Mouse (Mus musculus) spleen, embryonic (tissue): ENCODE measurements around the gene Dio1.

Experiments
- CTCF ChIA-PET: fragments of 350-600 bp; sonication (Branson Sonifier 250); formaldehyde crosslinking; loops from one replicate; lab custom pipeline; 2022; lab: Charles Lee

Gene Dio1

DNA sequence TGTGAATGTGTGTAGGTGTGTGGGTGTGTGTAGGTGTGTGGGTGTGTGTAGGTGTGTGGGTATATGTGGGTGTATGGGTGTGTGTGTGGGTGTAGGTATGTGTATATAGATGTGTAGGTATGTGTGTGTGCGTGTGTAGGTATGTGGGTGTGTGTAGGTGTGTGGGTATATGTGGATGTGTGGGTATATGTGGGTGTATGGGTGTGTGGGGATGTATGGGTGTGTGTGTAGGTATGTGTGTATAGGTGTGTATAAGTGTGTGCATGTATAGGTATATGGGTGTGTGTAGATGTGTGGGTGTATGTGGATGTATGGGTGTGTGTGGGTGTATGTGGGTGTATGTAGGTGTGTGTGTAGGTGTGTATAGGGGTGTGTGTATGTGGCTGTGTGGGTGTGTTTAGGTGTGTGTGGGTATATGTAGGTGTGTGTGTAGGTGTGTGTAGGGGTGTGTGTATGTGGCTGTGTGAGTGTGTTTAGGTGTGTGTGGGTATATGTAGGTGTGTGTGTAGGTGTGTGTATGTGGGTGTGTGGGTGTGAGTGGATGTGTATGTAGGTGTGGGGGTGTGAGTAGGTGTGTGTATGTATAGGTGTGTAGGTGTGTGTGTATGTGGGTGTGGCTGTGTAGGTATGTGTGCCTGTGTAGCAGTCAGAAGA, 5.9 kb downstream of the Dio1 start:
- CTCF ChIA-PET = no interaction called here

DNA sequence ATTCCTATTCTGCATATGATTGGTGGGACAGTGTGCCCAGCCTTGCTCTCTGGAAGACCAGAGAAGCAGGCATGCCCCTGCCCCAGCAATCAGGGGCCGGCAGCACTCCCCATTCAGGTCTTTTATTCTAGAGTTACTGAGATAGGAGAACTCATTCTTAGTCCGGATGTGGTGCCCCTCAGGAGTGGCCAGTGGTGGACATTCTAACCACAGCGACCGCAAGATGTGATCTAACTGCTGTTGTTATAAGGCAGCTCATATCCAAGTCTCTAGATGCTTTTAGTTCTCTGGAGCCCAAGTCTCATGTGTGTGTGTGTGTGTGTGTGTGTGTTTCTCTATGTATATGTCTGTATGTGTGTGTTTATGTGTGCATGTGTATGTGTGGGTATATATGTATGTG, 6.6 kb downstream of the Dio1 start:
- CTCF ChIA-PET = no interaction called here

DNA sequence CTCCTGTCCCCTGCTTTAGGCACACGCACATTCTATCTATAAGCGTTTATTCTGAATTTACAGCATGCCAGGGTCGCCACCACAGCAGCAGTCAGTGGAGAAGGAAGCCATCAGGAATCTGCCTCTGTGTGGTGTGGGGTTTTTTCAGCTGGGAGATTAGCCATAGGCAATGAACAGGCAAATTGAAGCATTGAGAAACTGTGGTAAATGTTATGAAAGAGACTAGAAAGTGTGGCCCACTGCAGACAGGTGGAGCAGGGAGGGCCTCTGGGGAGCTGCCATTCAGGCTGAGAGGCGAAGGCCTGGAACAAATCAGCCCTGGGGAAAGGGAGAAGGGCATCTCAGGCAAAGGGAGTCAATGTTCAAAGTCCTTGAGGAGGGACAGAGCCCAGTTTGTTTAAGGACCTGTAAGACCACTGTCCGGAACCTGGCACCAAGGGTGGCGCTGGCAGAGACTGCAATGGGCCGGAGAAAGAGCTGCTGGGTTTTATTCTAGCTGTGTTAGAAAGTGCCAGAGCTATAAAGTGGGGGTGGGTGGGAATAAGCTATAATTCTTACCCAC, 7.1 kb downstream of the Dio1 start:
- CTCF ChIA-PET = no interaction called here

DNA sequence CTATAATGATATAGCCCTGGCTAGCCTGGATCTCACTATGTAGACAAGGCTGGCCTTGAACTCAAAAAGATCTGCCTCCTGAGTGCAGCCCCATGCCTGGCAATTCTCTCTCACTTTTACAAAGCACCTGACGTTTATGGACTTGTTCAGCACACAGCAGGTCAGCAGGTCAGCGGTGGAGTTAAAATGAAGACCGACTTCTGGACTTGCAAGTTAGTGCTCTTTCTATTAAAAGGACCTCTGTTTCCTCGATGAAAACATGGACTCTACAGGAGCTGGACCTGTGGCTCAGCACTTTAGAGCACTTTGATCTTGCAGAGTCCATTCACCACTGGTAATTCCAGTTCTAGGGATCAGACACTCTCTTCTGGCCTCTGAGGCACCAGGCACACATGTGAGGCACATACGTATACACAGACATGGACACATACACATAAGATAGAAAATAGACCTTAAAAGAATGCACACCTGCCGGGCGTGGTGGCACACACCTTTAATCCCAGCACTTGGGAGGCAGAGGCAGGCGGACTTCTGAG, 8.8 kb downstream of the Dio1 start:
- CTCF ChIA-PET = interaction anchor here (0.6 kb wide), 1 partner anchor 49 kb away, joined by 5 read pairs; no protein-coding TSS in a partner anchor

DNA sequence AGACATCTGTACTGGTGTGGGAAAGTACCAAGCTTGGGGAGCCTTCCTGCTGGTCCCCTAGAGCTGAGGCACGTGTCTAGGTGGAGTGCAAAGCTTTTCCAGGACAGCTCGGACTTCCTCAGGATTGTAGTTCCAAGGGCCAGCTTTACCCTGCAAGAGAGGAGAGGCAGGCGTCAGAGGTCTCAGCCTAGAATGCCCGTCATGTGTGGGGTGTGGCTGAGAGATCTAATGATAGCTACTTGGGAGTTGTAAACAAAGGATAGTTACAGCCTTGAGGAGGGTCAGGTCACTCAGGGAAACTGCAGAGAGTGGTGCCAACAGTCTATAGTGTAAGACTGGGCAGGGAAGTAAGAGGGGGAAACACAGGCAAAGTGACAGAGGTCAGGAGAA, 14.7 kb downstream of the Dio1 start:
- CTCF ChIA-PET = no interaction called here

DNA sequence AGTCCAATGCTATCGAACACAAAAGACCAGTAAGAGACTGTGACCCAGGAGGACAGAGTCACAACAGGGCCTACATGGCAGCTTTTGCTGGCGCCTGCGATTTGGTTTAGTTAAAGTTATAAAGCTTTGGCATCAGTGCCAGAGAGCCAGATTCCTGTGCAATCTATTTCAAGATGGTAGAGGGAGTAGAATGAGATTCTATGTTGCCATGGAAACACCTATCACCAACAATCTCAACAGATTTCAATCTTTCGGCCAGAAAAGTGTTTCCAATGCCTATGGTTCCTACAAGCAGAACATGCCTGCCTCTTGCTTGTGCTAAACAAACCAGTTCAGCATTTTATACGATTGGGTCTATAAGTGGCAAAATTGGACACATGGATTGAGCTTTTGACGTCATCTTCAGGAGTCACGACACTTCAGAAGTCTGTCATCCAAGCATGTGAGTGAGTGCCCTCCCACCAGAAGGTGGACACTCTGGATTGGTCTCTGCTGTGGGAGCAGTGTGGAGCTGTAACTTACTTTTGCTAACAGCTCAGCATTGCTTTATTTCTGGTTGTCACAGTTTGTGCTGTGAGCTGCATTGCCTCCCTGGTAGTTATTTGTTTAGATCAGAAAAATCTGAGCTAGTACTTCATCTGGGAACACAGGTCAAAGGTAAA, 15.2 kb downstream of the Dio1 start:
- CTCF ChIA-PET = no interaction called here

DNA sequence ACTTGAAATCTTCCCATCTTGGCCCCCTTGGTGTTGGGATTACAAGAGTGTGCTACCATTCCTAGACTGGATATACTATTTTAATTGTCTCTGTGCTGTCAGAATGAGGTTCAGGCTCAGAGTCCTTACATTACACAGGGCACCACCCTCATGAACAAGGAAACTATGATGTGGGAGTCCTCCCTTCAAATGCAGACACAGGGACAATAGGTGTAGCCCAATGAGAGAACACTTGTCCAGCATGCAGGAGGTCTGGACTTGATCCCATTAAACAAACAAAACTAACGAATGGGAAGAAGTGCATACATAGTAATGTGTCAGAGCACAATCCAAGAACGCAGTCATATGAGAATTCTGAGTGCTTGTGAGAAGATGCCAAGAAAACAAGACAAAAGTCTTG, 19.5 kb downstream of the Dio1 start:
- CTCF ChIA-PET = no interaction called here

DNA sequence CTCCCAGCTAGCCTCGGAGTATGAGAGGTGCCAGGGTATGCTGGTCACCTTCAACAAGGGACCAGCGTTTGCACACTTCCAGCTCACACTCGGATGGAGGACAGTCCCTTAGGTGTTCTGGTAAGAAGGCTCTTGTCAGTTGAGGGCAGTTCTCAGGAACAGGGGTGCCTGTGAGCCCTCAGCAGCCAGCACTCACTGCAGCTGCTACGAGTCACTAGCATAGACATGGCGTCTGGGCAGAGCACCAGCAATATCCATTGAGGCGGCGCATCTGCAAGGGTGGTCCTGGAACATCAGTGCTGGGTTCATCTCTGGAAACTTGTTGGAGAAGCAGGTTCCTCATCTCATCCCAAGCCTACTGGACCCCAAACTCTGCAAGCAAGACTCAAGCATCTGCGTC, 20.6 kb downstream of the Dio1 start:
- CTCF ChIA-PET = no interaction called here

DNA sequence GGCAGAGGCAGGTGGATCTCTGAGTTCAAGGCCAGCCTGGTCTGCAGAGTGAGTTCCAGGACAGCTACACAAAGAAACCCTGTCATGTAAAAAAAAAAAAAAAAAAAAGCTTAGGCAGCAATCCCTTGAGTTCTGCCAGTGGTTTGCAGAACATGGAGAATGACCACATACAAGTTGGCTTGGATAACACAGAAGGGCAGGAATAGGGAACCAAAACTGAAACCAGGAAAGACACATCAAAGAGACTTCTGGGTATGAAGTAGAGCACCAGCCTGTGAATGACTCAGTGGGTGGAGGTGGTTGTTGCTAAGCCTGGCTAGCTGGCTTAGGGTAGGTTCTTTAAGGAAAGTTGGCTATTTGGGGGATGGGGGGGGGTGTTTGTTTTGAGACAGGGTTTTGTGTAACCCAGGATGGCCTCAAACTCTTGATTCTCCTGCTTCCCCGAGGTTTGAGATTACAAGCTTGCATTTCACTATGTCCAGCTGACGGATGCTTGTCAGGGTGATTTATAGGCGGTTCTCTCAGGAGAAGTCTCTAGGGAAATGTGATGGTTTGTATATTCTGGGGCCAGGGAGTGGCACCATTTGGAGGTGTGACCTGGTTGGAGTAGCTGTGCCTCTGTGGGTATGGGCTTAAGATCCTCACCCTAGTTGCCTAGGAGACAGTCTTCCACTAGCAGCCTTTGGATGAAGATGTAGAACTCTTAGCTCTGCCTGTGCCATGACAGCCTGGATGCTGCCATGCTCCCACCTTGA, 21.3 kb downstream of the Dio1 start:
- CTCF ChIA-PET = interaction anchor here (0.7 kb wide), 1 partner anchor 67 kb away, joined by 10 read pairs; no protein-coding TSS in a partner anchor

DNA sequence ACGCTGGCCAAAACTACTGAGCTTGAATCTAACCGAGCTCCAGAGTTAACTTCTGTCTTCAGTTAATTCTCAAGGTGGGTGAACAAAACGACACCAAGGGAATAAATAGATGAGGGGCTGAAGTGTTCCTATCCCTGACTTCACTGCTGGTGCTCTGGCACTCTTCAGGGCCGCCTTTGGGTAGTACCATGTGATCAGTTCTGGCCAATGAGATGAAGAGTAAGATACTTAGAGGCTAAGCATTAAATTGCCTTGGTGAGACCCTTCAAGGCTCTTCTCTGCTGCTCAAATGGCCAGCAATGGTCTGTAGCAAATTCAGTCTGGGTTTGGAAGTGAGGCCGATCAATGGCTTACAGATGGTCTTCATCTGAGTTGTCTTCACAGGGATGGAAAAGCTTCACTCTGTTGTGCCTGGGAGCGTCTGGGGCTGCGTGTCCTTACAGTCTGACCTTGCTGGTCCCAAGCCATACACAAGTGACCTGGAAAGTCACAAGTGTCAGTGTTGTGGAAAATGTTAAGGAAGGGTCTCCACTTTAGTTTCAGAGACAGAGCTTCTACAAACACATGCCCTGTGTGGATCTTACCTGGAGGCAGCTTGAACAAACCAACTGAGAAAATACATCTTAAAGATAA, 26.0 kb downstream of the Dio1 start:
- CTCF ChIA-PET = no interaction called here

DNA sequence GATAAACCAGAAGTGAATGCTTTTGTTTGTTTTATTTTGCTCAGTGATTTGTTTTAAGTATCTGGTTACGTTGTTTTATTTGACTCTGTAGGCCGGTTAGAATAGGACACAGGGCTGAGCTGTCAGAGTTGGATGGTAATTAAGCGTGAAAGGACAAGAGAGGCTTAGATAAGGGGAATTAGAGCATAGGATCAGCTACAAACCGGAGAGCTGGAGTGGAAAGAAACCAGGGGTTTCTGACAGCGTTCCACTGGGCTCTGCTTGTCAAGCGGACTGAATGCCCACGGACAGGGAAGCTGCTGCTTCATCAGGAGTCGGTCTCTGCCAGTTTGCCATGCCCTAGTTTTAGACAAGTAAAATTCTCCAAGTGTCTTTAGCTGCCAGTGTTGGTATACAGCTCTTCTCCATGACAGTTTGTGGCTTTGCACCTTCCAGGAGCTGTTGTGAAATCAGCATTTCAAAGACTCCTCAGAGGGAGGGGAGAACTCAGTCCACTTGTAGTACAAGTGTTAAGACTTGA, 28.7 kb downstream of the Dio1 start:
- CTCF ChIA-PET = no interaction called here

DNA sequence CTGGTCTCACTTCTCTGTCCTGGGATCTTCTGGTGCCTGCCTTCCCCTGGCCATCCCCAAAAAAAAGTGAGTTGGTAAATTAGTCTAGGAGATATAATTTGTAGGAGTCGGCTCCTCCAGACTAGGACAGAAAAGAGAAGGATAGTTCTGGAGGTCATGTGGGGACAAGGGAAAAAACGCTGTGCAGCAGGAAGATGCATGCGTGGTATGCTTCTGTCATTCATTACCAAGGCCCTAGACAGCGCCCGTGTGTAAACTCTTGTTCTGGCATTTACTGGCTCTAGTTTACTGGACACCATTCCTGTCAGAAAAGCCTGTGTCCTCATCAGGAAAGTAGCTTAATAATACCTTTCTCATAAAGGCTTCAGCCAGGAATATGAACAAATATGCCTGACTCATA, 32.5 kb downstream of the Dio1 start:
- CTCF ChIA-PET = no interaction called here

DNA sequence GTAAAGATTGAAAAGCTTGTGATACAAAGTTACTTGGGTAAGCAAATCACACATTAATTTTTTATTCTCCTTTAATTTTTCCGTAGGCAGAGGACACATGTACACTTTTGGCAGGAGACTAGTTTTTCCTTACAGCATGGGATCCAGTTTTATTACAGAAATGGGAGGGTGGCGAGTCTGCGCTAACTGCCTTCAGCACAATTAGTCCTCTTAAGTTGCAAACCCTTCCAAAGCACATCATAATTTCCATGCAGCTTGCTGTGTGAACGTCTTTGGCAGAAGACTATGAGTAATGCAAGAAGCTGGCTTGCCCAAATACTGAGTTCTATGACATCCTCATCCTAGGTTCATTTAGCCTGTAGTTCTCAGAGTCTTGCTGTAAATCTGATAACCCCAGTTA, 33.3 kb downstream of the Dio1 start:
- CTCF ChIA-PET = no interaction called here

DNA sequence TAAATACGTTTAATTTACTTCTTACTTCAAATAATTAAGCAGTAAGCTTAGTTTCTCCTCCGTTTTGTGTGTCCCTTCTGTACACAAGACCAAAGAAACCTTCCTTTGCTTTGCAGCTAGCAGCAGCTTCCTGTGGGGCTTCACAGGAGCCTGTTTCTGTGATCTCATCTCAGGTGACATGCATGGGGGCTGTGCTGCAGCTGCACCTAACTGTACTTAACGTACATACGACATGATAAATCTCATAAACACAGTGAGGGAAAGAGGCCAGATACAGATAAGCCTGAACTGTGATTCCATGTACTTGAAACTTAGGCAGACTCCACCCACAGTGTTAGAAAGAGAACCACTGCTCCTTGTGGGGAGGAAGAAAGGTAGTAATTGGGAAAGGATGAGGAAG, 47.0 kb downstream of the Dio1 start:
- CTCF ChIA-PET = interaction anchor here (0.6 kb wide), 1 partner anchor 552 kb away, joined by 3 read pairs; no protein-coding TSS in a partner anchor

DNA sequence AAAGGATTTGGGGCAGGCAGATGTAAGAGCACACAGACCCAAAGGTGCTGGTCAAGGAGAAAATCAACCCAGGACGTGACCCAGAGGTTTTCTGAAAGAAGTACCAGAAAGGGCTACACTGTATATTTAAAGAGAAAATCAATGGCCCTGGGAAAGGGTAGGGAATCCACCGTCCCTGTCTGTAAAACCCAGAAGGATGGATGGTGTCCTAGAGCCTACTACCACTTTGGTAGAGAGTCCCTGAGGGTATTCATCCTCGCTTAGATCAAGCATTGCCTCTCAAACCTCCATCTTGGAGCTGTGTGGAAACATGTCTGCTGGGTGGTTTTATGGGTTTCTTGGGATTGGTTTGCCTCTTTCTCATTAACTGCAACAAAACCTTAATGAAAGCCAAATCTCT, 52.6 kb downstream of the Dio1 start:
- CTCF ChIA-PET = no interaction called here

DNA sequence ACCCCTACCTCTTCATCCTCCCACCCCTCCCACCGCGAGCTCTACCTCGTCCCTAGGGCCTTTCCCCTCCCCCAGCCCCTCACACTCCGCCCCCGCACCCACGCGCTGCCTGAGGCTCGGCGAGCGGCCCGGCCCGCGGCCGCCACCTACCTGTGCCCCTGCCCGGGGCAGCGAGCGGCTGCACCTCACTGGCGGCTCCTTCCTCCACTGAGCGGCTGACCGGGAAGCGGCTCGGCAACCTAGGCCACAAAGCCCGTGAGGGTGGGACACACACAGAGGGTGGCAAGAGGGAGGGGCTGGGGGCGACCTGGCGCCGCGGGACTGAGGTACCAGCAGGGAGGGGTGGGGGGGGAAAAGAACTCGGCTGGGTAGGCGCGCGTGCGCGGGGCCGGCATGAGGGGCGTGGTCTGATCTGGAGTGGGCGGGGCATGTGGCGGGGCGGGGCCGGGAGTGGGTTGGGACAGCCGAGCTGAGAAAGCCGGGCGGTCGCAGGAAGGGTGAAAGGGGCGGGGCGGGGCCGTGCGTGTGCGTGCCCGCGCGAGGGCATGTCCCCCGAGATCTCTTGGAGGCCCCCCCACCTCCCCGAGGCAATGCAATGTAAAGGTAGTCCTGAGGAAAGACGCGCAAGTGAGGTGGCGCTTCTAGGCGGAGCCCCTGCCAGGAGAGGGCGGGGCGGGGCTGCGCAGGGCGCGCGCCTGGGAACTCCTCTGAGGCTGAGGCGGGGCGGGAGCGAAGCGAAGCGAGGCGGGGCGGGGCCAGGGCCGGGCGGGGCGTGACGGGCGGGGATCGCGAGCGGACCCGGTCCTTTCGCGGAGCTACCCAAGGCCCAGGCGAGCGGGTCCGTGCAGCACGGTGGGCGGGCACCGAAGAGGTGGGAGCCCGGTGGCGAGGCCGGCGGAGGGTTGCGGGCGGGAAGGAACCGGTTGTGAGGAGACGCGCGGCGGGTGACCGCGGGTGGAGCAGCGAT, 53.6 kb downstream of the Dio1 start, which contains the start of the genes Lrrc42 and Hspb11:
TSS of gene Lrrc42 (minus strand) at position 408 of the 967 bp plus-strand sequence.
TSS of gene Hspb11 (plus strand) at position 469 of the 967 bp plus-strand sequence.
- CTCF ChIA-PET = interaction anchor here (0.7 kb wide), 1 partner anchor 1808 kb away, joined by 5 read pairs; no protein-coding TSS in a partner anchor

DNA sequence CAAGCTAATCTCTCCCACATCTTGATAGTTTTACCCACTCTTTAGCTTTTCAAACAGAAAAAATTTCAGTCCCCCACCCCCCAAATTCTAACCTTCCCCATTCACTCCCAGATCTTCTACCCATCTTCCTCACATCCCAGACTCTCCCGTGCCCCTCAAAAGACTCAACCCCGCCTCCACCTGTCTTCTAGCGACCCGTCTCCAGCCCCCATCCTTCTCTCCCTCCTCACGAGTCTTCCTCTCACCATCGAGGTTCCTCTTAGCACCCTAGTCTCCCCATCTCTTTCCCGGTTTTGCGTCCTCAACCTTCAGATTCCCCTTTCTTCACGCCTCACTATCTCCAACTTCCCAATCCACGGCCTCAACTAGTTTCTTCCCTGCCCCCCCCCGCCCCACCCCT, 54.4 kb downstream of the Dio1 start:
- CTCF ChIA-PET = interaction anchor here (0.7 kb wide), 2 partner anchors 201 to 1809 kb away, joined by 5 to 6 read pairs; no protein-coding TSS in a partner anchor

DNA sequence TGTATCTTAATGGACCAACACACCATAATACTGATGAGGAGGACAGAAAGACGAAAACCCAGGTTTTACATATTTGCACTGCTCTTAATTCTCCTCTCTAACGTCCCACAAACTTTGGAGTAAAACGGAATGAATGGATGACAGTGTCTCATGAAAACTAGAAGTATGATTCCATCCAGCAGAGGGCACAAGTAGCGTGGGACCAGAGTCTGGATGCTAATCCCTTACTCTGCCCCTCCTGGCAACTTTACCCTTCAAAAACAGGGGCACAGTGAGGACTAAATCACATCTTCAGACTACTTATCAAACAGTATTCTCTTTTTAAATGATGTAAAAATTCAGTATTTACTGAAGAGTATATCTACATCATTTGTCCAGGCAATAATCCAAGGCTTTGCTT, 56.5 kb downstream of the Dio1 start:
- CTCF ChIA-PET = interaction anchor here (0.7 kb wide), 2 partner anchors 517 to 915 kb away, joined by 3 to 6 read pairs; no protein-coding TSS in a partner anchor

DNA sequence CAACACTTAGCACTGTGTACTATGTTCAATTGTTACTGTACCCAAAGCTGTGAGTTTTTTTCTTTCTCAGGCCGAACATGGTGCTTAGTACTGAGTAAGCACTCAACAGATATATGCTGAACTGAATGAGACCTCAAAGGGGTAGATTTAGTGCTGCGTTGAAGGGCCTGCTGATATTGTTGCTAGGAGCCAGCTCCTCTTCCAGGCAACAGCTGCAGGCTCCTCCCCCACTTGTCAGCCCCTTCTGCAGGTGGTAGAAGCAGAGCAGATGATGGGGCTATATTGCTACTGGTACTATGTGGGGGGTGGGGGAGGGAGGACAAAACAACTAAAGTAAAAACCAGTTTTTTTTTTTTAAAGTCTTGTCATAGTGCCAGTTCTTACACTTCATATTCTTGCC, 57.5 kb downstream of the Dio1 start:
- CTCF ChIA-PET = interaction anchor here (0.7 to 1.2 kb wide), 3 partner anchors 12 to 100 kb away, joined by 4 to 5 read pairs (median 5); no protein-coding TSS in a partner anchor

DNA sequence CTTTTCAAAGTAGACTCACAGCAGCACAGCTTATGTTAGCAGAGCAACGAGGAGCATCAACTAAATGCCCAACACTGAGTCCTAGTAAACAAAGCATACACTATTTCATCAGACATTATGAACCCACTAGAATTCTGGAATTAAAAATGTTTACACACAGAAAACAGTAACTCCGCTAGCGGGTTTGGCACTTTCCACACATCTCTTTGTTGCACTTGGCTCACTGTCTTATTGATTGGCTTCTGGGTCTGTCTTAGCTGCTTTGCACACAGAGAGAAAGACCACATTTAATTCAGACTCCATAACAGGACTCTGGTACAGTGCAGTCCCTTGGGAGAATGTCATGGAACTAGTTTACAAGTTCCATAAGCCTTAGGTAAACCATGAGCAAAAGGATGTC, 58.9 kb downstream of the Dio1 start:
- CTCF ChIA-PET = no interaction called here
